Mouse (Mus musculus) effector memory CD4-positive, alpha-beta T cell, adult 5 months (primary cell): ENCODE measurements around the gene Scgb1b24. TPM values are rescaled to one million over a fixed set of nuclear protein-coding genes. Genes with fewer than 3 reads are reported as not detected.

Experiments used
- polyA plus RNA-seq: library from polyadenylated mRNA; unstranded; fragments of 100-300 nt; shearing (Covaris generic); gene quantifications from one replicate; pipeline ENCODE4 v1.2.1, GENCODE M21; 2017

Gene Scgb1b24
- not detected for polyA plus RNA-seq

GRCm38 (mm10) chr7:33743499-33743898, at the start of gene Scgb1b24:
Gene Scgb1b24 (plus strand): TSS chr7:33743799.

GRCm38 (mm10) chr7:33739212-33739611, 4.4 kb upstream of the Scgb1b24 start, which contains the start of gene Scgb2b24:
Gene Scgb2b24 (minus strand): TSS chr7:33739312.

Other genes starting within 250 kb of the Scgb1b24 start
- gene Scgb2b21, start 223.3 kb upstream of the Scgb1b24 start, polyA plus RNA-seq: not detected
- not detected for gene Scgb2b24, start 4.5 kb upstream of the Scgb1b24 start, polyA plus RNA-seq
- gene Scgb2b26, start 201.2 kb downstream of the Scgb1b24 start, polyA plus RNA-seq: not detected